In genomic region chr8:124704376-124704775, GRCm38 (mm10) we compare ENCODE assay signal across 26 mouse cellular contexts. TPM values are rescaled to one million over a fixed set of nuclear protein-coding genes. Genes with fewer than 3 reads are reported as not detected.
DNase-seq lines count a peak whose midpoint lies in the region; ATAC-seq and TF ChIP-seq lines count a peak whose summit lies in the region.
"Had no signal": no experiment of that assay in that cellular context is flagged by ENCODE, and none has a peak within 500 bp of the region (broad histone marks: within the 10 kb centered on the region; RNA-seq: fewer than 3 reads in every experiment).

No protein-coding gene starts in this region.

- ATAC-seq in heart, embryonic 11.5 days (replicated peaks; ENCODE audit: insufficient number of reproducible peaks, low FRiP score, low TSS enrichment), result no peak
- no peak for ATAC-seq in liver, postnatal 0 days
- no peak for ATAC-seq in liver, embryonic 11.5 days (replicated peaks; ENCODE audit: low FRiP score)
- ATAC-seq: forebrain, embryonic 15.5 days; hindbrain, embryonic 16.5 days; intestine, embryonic 15.5 days had no signal

- no peak for TF ChIP-seq POLR2A in brain, embryonic 14.5 days (IDR thresholded peaks at IDR 0.05; ENCODE audit: borderline replicate concordance, extremely low read depth, insufficient read depth, insufficient read length, poor library complexity, severe bottlenecking)

- no peak overlapping the region for H3K4me3 ChIP-seq in heart, embryonic 11.5 days (ENCODE audit: low read depth, low read length)
- no peak overlapping the region for H3K4me3 ChIP-seq in liver, postnatal 0 days (ENCODE audit: low read depth, low read length)
- H3K4me3 ChIP-seq in liver, embryonic 11.5 days (ENCODE audit: low read depth, low read length), result no peak overlapping the region
- H3K4me3 ChIP-seq: embryonic facial prominence, embryonic 12.5 days; erythroblast, embryonic 14.5 days; forebrain, embryonic 12.5 days; forebrain, embryonic 15.5 days; heart, embryonic 12.5 days; heart, embryonic 15.5 days; hindbrain, embryonic 10.5 days; hindbrain, embryonic 13.5 days; intestine, embryonic 15.5 days had no signal

- DNase-seq in heart, adult 8-10 months (ENCODE audit: low spot score), result peak; percentile 18
- peak; percentile 24 for DNase-seq in kidney, postnatal 10 days
- DNase-seq in kidney, postnatal 25 days, result no peak
- no peak for DNase-seq in liver, postnatal 0 days
- DNase-seq in liver, embryonic 11.5 days (ENCODE audit: low spot score), result no peak
- peak; percentile 12 for DNase-seq in brain, embryonic 14.5 days (ENCODE audit: low read depth)
- DNase-seq in frontal cortex, postnatal 14 days (ENCODE audit: low spot score in 2 of 2), result no peak
- DNase-seq: adrenal gland, adult 2 months; adrenal gland, postnatal 14 days; cerebellum, adult 18-20 months; cerebellum, adult 9-10 months; cerebellum, postnatal 14 days; gastrocnemius, postnatal 10 days; gastrocnemius, postnatal 36 days had no signal

- no peak overlapping the region for H3K4me2 ChIP-seq in heart, embryonic 11.5 days
- no peak overlapping the region for H3K4me2 ChIP-seq in liver, postnatal 0 days (ENCODE audit: low read depth, low read length)
- H3K4me2 ChIP-seq in liver, embryonic 11.5 days, result no peak overlapping the region
- H3K4me2 ChIP-seq: embryonic facial prominence, embryonic 12.5 days; forebrain, embryonic 12.5 days; forebrain, embryonic 15.5 days; heart, embryonic 12.5 days; heart, embryonic 15.5 days; hindbrain, embryonic 13.5 days; intestine, embryonic 15.5 days had no signal

- TF ChIP-seq EP300 in liver, postnatal 0 days (IDR thresholded peaks at IDR 0.05; ENCODE audit: low read depth), result no peak

- no peaks in the 10 kb centered on the region for H3K9me3 ChIP-seq in heart, embryonic 11.5 days (replicated peaks; ENCODE audit: control insufficient read depth, low read length)
- H3K9me3 ChIP-seq in liver, postnatal 0 days (ENCODE audit: low read length), result no peaks in the 10 kb centered on the region
- no peaks in the 10 kb centered on the region for H3K9me3 ChIP-seq in liver, embryonic 11.5 days (ENCODE audit: control insufficient read depth, low read length)
- H3K9me3 ChIP-seq: embryonic facial prominence, embryonic 12.5 days; forebrain, embryonic 12.5 days; forebrain, embryonic 15.5 days; heart, embryonic 12.5 days; heart, embryonic 15.5 days; hindbrain, embryonic 10.5 days; hindbrain, embryonic 13.5 days; intestine, embryonic 15.5 days had no signal

- TF ChIP-seq CTCF in liver, postnatal 0 days (IDR thresholded peaks at IDR 0.05; ENCODE audit: low read depth), result no peak
- TF ChIP-seq CTCF in brain, embryonic 14.5 days (IDR thresholded peaks at IDR 0.05; ENCODE audit: borderline replicate concordance, extremely low read depth, insufficient read depth, insufficient read length), result no peak

- no peaks in the 10 kb centered on the region for H3K4me1 ChIP-seq in heart, embryonic 11.5 days (ENCODE audit: control insufficient read depth, insufficient read depth, low read length)
- no peaks in the 10 kb centered on the region; the same call in 1 of the 2 replicates for H3K4me1 ChIP-seq in liver, postnatal 0 days (ENCODE audit: insufficient read depth)
- H3K4me1 ChIP-seq in liver, embryonic 11.5 days (replicated peaks; ENCODE audit: control insufficient read depth, insufficient read depth, low read length), result no peaks in the 10 kb centered on the region
- H3K4me1 ChIP-seq: embryonic facial prominence, embryonic 12.5 days; forebrain, embryonic 12.5 days; forebrain, embryonic 15.5 days; heart, embryonic 12.5 days; hindbrain, embryonic 10.5 days; hindbrain, embryonic 13.5 days; intestine, embryonic 15.5 days had no signal

- H3K27ac ChIP-seq in heart, embryonic 11.5 days (ENCODE audit: low read depth, low read length), result no peak overlapping the region
- peak overlapping the region; percentile 16; the same call in 1 of the 2 replicates for H3K27ac ChIP-seq in liver, postnatal 0 days (ENCODE audit: low read depth)
- no peak overlapping the region for H3K27ac ChIP-seq in liver, embryonic 11.5 days (ENCODE audit: low read depth, low read length)
- H3K27ac ChIP-seq: embryonic facial prominence, embryonic 12.5 days; forebrain, embryonic 12.5 days; forebrain, embryonic 15.5 days; heart, embryonic 15.5 days; hindbrain, embryonic 10.5 days; hindbrain, embryonic 13.5 days; intestine, embryonic 15.5 days had no signal

- 84% methylated on average over 4 of the region's 4 CpGs for WGBS in heart, embryonic 11.5 days (ENCODE audit: insufficient replicate concordance)
- WGBS in liver, postnatal 0 days (ENCODE audit: insufficient replicate concordance), result 70% methylated on average over 4 of the region's 4 CpGs
- 83% methylated on average over 4 of the region's 4 CpGs for WGBS in liver, embryonic 11.5 days

- no peak overlapping the region for H3K9ac ChIP-seq in heart, embryonic 11.5 days (ENCODE audit: low read depth, low read length)
- no peak overlapping the region for H3K9ac ChIP-seq in liver, postnatal 0 days (replicated peaks)
- H3K9ac ChIP-seq in liver, embryonic 11.5 days (ENCODE audit: low read depth, low read length), result no peak overlapping the region
- H3K9ac ChIP-seq: embryonic facial prominence, embryonic 12.5 days; forebrain, embryonic 12.5 days; forebrain, embryonic 15.5 days; heart, embryonic 12.5 days; heart, embryonic 15.5 days; hindbrain, embryonic 13.5 days; intestine, embryonic 15.5 days had no signal

- H3K36me3 ChIP-seq in heart, embryonic 11.5 days (ENCODE audit: control insufficient read depth, insufficient read depth, low read length), result peaks cover 17% of the 10 kb centered on the region
- peaks cover 22% of the 10 kb centered on the region for H3K36me3 ChIP-seq in liver, postnatal 0 days (replicated peaks; ENCODE audit: insufficient read depth, low read length)
- H3K36me3 ChIP-seq in liver, embryonic 11.5 days (ENCODE audit: control insufficient read depth, insufficient read depth, low read length), result peaks cover 8% of the 10 kb centered on the region; the same call in 1 of the 2 replicates

- no peaks in the 10 kb centered on the region for H3K27me3 ChIP-seq in heart, embryonic 11.5 days (ENCODE audit: control insufficient read depth, insufficient read depth, low read length)
- no peaks in the 10 kb centered on the region for H3K27me3 ChIP-seq in liver, postnatal 0 days (ENCODE audit: insufficient read depth, low read length)
- no peaks in the 10 kb centered on the region for H3K27me3 ChIP-seq in liver, embryonic 11.5 days (replicated peaks; ENCODE audit: control insufficient read depth, insufficient read depth, low read length)
- H3K27me3 ChIP-seq: embryonic facial prominence, embryonic 12.5 days; forebrain, embryonic 12.5 days; forebrain, embryonic 15.5 days; heart, embryonic 12.5 days; heart, embryonic 15.5 days; hindbrain, embryonic 13.5 days; intestine, embryonic 15.5 days had no signal

RNA-seq across cellular contexts. Expression of gene Ttc13, which starts 17.4 kb away (rescaled TPM):
- 10 to 100 TPM; 13.4 to 18.6 (median 14.7) TPM for total RNA-seq in heart, adult 8-10 months (2022)
- polyA plus RNA-seq in heart, embryonic 11.5 days (2014; fragmentation: Nextera tagmentation; extraction: Ambion mirVana), result 39.1 and 41.4 TPM in 2 replicates
- polyA plus RNA-seq in liver, postnatal 0 days (2015; fragmentation: Nextera tagmentation; extraction: Ambion mirVana), result 11.5 and 14.0 TPM in 2 replicates
- 49.8 and 51.9 TPM in 2 replicates for polyA plus RNA-seq in liver, embryonic 11.5 days (2014; fragmentation: Nextera tagmentation; extraction: Ambion mirVana)
- polyA plus RNA-seq in brain, embryonic 14.5 days (2012; rRNA removed), result 56.3 and 57.0 TPM in 2 replicates

RNA-seq across cellular contexts. Expression of gene Arv1, which starts 17.6 kb away (rescaled TPM):
- total RNA-seq in heart, adult 8-10 months (2022), result 1 to 10 TPM; 3.6 to 6.0 (median 3.9) TPM
- 14.7 and 20.3 TPM in 2 replicates for polyA plus RNA-seq in heart, embryonic 11.5 days (2014; fragmentation: Nextera tagmentation; extraction: Ambion mirVana)
- 4.5 and 5.2 TPM in 2 replicates for polyA plus RNA-seq in liver, postnatal 0 days (2015; fragmentation: Nextera tagmentation; extraction: Ambion mirVana)
- polyA plus RNA-seq in liver, embryonic 11.5 days (2014; fragmentation: Nextera tagmentation; extraction: Ambion mirVana), result 17.9 and 23.3 TPM in 2 replicates
- 45.7 and 53.7 TPM in 2 replicates for polyA plus RNA-seq in brain, embryonic 14.5 days (2012; rRNA removed)

RNA-seq across cellular contexts. Expression of gene 2310022B05Rik, which starts 41.2 kb away (rescaled TPM):
- total RNA-seq in heart, adult 8-10 months (2022), result 10 to 100 TPM; 42.8 to 61.1 (median 50.7) TPM
- 38.4 and 42.9 TPM in 2 replicates for polyA plus RNA-seq in heart, embryonic 11.5 days (2014; fragmentation: Nextera tagmentation; extraction: Ambion mirVana)
- polyA plus RNA-seq in liver, postnatal 0 days (2015; fragmentation: Nextera tagmentation; extraction: Ambion mirVana), result 4.1 and 4.2 TPM in 2 replicates
- 16.3 and 17.5 TPM in 2 replicates for polyA plus RNA-seq in liver, embryonic 11.5 days (2014; fragmentation: Nextera tagmentation; extraction: Ambion mirVana)
- polyA plus RNA-seq in brain, embryonic 14.5 days (2012; rRNA removed), result 78.7 and 83.1 TPM in 2 replicates

RNA-seq across cellular contexts. Expression of gene Fam89a, which starts 47.3 kb away (rescaled TPM):
- 1 to 10 TPM in 3 of 4 experiments, under 1 TPM in 1; 0.72 to 1.5 (median 1.4) TPM for total RNA-seq in heart, adult 8-10 months (2022)
- 2.4 and 3.1 TPM in 2 replicates for polyA plus RNA-seq in heart, embryonic 11.5 days (2014; fragmentation: Nextera tagmentation; extraction: Ambion mirVana)
- polyA plus RNA-seq in liver, postnatal 0 days (2015; fragmentation: Nextera tagmentation; extraction: Ambion mirVana), result 3.7 and 5.6 TPM in 2 replicates
- polyA plus RNA-seq in liver, embryonic 11.5 days (2014; fragmentation: Nextera tagmentation; extraction: Ambion mirVana), result 3.6 and 3.8 TPM in 2 replicates
- 0.49 and 0.64 TPM in 2 replicates for polyA plus RNA-seq in brain, embryonic 14.5 days (2012; rRNA removed)
- total RNA-seq: granulocyte monocyte progenitor cell, adult 5-6 weeks had no signal
- polyA plus RNA-seq: erythroblast, embryonic 14.5 days had no signal

Comparison
In these comparisons a context has a peak if more than half of its experiments do, and no peak if none do; other contexts are left out.
1. DNase-seq: peak in heart, adult 8-10 months (single experiment), kidney, postnatal 10 days (single experiment) and brain, embryonic 14.5 days (single experiment); none in kidney, postnatal 25 days (0 of 2), liver, postnatal 0 days (single experiment), liver, embryonic 11.5 days (single experiment) and frontal cortex, postnatal 14 days (0 of 2).